Mouse (Mus musculus) skeletal muscle tissue, adult 2 months (tissue): ENCODE measurements at regions not wholly inside any gene's neighbourhood (a gene's known extent, or its start where the extent isn't known, plus 50 kb on each side); places are given as distances from the start of the nearest gene placed in this dataset.

Experiments
- DNase-seq: peaks from one replicate; pipeline ENCODE4 v3.0.0-alpha.2; 2012; ENCODE audit warnings: low read depth, low spot score

- no peak for DNase-seq
These were observed 1014.3 kb downstream of the Adgrl2 start for GRCm38 (mm10) chr3:147976069-147976468.

GRCm38 (mm10) chr3:147975500-147975899, 1014.9 kb downstream of the Adgrl2 start:
- no peak for DNase-seq

- DNase-seq, result no peak
These were observed 1015.8 kb downstream of the Adgrl2 start for GRCm38 (mm10) chr3:147974515-147974914.

- no peak for DNase-seq
These were observed 1022.1 kb downstream of the Adgrl2 start for GRCm38 (mm10) chr3:147968271-147968670.

- DNase-seq, result no peak
These were observed 1022.5 kb downstream of the Adgrl2 start for GRCm38 (mm10) chr3:147967866-147968265.

GRCm38 (mm10) chr3:147967261-147967660, 1023.1 kb downstream of the Adgrl2 start:
- no peak for DNase-seq

- no peak for DNase-seq
These were observed 1023.5 kb downstream of the Adgrl2 start for GRCm38 (mm10) chr3:147966827-147967226.

GRCm38 (mm10) chr3:147966379-147966778, 1024.0 kb downstream of the Adgrl2 start:
- peak; percentile 34 for DNase-seq

- DNase-seq, result no peak
These were observed 1026.5 kb downstream of the Adgrl2 start for GRCm38 (mm10) chr3:147963698-147964476.

- peak; percentile 45 for DNase-seq
These were observed 1042.2 kb downstream of the Adgrl2 start for GRCm38 (mm10) chr3:147948041-147948592.

- peak; percentile 47 for DNase-seq
These were observed 1047.0 kb downstream of the Adgrl2 start for GRCm38 (mm10) chr3:147943314-147943713.

GRCm38 (mm10) chr3:147930811-147931251, 1059.5 kb downstream of the Adgrl2 start:
- no peak for DNase-seq

- DNase-seq, result no peak
These were observed 1068.0 kb downstream of the Ttll7 start for GRCm38 (mm10) chr3:147920181-147920580.

- no peak for DNase-seq
These were observed 1067.5 kb downstream of the Ttll7 start for GRCm38 (mm10) chr3:147919701-147920100.

GRCm38 (mm10) chr3:147919146-147919545, 1067.0 kb downstream of the Ttll7 start:
- DNase-seq, result no peak

- no peak for DNase-seq
These were observed 1044.6 kb downstream of the Ttll7 start for GRCm38 (mm10) chr3:147896751-147897150.

- no peak for DNase-seq
These were observed 1039.5 kb downstream of the Ttll7 start for GRCm38 (mm10) chr3:147891682-147892081.

GRCm38 (mm10) chr3:147886261-147886893, 1034.2 kb downstream of the Ttll7 start:
- no peak for DNase-seq

- no peak for DNase-seq
These were observed 1030.9 kb downstream of the Ttll7 start for GRCm38 (mm10) chr3:147882936-147883645.

GRCm38 (mm10) chr3:147878690-147879089, 1026.5 kb downstream of the Ttll7 start:
- DNase-seq, result peak; percentile 1

- no peak for DNase-seq
These were observed 1016.1 kb downstream of the Ttll7 start for GRCm38 (mm10) chr3:147868281-147868680.

- DNase-seq, result peak; percentile 4
These were observed 1001.2 kb downstream of the Ttll7 start for GRCm38 (mm10) chr3:147853346-147853745.
